Mouse (Mus musculus): Measurements from ENCODE around the gene Pde9a. TPM values are rescaled to one million over a fixed set of nuclear protein-coding genes. Genes with fewer than 3 reads are reported as not detected.

Gene Pde9a
- total RNA-seq, 2 experiments from 2014 or later: 2.4 to 2.8 TPM

DNA sequence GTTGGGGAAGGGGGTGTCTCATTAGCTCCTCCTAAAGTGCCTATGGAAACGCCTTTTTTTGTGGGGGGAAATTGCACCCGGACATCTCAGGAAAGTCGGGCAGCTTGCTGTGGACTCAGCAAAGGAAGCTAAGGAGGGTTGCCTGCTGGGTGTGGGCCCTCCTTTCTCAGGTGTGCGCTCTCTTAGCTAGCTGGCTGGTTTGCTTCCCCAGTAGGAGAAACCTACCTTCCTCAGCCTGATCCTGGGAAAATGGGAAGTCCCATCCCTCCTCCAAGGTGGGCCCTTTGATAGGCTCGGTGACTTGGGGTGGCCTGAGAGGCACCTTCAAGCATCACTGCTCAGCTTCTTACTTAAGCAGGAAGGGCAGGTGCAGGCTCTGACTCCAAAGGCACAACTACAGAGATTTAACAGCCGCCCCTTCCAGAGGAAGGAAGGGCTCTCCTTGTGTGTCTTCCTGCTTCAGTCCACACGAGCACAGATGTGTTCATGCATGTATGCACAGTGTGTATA, 811 bp downstream of the Pde9a start:
- no peak for DNase-seq

DNA sequence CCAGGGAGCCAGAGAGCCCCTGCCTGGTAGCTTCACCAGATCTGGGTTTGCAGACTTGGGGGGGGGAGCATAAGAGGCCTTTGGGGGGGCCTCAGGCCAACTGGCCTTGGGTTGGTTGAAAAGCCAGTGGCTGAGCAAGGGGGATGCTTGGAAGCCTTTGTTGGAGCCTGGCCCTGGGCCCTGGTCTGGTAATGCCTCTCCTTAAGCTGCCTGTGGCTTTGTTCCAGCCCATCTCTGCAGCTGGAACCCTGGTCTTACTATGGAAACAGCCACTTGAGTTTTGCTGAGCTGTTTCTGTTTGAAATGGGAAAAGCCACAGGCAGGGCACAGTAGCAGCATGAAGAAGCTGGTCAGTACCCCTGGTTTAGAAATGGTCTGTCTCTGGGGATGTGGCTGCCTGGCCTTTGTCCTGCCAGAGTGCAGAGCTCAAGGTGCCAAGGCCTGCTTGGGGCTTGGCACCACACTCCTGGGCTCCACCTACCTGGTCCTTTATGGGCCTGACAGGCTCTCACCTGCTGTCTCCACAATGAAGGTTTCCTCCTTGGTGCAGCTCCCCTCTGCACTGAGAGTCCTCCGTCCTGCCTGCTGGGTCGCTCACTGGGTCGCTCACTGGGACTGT, 3.5 kb downstream of the Pde9a start:
- no peak for DNase-seq

GRCm38 (mm10) chr17:31391462-31391861, 5.5 kb downstream of the Pde9a start:
- no peak for DNase-seq

- DNase-seq: no peak
These were observed 6.0 kb downstream of the Pde9a start for GRCm38 (mm10) chr17:31392041-31392440.

- DNase-seq: no peak
These were observed 7.8 kb downstream of the Pde9a start for GRCm38 (mm10) chr17:31393811-31394210.

DNA sequence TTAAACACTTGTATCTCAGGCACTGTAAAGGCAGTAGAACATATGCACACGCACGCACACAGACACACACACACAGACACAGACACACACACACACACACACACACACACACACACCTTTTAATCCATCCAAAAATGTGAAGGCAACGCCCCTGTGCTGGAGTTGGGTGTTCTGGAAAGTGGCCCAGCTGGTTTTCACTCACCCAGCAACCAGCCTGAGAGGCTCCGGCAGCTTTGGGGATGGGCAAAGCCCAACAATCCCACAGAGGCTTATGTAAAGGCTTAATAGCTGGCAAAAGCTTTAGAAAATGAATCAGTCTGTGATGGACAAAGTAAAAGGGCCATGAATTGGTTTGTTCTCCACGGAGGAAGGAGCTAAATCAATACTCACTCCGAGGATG, 14.3 kb downstream of the Pde9a start:
- no peak for DNase-seq

- DNase-seq: no peak
These were observed 15.2 kb downstream of the Pde9a start for GRCm38 (mm10) chr17:31401160-31401559.

DNA sequence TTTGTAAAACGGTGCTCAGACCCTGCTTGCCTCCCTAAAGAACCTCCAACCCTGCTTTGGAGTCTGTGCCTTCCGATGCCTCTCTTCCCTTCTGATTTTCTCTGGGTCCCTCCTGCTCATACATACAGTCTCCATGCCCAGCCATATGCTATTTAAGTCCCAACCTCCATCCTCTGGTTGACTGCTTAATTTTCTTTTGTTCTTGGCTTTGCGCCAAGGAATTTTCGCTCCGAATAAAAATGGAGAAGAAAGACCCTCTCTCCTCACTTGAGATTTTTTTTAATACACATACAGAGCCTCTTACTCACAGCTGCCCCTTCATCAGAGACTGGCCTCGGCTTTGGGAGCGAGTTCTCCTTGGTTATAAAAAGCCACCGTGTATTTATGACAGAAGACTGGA, 16.7 kb downstream of the Pde9a start:
- no peak for DNase-seq

- DNase-seq: no peak
These were observed 19.8 kb downstream of the Pde9a start for GRCm38 (mm10) chr17:31405694-31406227.

DNA sequence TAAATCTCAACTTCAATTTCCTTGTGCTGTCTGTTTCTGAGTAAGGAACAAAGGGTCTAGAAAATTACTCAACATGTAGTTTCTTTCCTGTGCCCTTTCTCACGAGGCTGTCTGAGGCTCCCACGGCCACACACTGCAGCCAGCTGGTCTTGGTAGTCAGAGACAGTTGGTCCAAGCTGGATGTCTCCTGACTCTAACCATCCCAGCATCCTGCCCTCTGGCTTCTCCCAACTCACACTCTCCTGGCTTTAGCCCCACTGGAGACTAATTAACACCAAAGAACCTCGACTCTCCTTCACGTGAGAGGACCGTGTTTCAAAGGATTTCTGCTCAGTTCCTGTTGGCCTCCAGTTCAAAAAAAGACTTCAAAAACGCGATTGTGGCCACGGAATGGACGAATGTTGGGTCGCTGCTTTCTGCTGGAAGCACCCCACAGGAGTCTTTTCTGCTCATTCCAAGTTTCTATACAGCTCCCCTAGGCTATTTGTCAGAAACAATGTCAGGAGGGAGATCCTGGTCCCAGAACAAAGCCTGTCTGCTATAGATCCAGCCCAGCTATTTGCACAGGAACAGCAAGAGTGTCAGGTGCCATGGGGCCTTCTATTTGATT, 23.8 kb downstream of the Pde9a start:
- no peak for DNase-seq

DNA sequence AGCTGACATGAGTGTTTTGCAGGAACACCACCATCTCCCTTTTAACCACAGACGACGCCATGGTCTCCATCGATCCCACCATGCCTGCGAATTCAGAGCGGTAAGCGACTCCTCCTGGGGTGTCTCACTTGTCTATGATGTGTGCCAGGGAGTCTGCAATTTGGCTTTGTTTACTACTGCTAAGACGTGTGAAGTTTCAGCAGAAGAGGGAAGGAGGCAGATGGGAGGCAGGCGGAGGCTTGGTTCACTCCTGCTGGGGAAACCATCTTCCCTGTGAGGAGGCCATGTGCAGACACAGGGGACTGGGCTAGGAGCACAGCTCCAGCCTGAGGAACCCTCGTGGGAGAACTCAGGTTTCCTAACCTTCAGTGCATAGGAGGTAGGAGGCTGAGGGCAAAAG, 29.2 kb downstream of the Pde9a start:
- DNase-seq: no peak

GRCm38 (mm10) chr17:31418804-31419597, 33.0 kb downstream of the Pde9a start:
- no peak for DNase-seq

DNA sequence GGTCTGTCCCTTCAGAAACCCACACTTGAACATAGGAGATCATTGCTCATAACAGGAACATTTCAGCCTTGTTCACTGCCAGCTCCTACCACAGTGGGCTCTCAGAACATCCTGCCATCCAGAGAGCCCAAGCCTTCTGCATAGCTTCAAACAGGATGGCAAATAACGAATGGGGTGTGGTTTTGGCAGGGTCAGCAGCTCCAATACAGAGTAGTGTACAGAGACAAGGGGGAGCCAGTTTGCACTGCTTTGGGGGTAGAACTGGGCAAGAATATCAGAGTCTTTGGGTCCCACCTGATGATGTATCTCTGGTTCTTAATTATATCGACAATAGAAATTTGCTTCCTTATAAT, 33.6 kb downstream of the Pde9a start:
- no peak for DNase-seq

GRCm38 (mm10) chr17:31419995-31420394, 34.0 kb downstream of the Pde9a start:
- no peak for DNase-seq

- DNase-seq: no peak
These were observed 34.6 kb downstream of the Pde9a start for GRCm38 (mm10) chr17:31420658-31421057.

DNA sequence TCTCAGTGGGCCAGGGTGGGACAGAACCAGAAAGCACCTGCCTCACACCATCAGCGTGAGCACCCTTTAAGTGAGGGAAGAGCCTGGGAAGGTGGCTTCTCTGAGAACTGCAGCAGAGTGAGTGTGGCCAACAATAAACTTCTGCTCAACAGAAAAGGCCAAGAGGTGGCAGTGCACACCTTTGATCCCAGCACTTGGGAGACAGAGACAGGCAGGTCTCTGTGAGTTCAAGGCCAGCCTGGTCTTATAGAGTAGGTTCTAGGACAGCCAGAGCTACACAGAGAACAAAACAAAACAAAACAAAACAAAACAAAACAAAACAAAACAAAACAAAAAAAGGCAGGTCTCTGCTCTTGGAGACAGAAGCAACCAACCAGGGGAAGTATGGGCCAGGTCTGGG, 36.4 kb downstream of the Pde9a start:
- no peak for DNase-seq

- DNase-seq: no peak
These were observed 37.0 kb downstream of the Pde9a start for GRCm38 (mm10) chr17:31423020-31423419.

DNA sequence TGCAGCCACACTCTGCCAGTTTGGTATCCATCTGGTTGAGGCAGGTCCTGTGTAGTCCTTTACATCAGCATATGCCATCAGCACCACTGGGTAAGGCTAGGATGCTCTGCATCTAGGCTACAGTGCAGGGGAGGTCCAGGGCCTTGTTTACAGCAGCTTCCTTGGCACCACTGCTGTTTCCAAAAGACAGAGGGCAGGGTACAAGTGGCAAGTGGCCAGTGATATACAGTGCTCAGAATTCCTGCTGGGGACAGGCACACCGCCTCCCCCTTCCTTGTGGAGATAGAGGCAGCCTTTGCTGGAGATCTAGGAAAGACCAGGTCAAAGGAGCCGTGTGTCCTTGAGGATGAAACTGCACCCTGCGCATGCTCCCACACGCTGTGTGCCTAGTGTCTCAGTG, 38.3 kb downstream of the Pde9a start:
- DNase-seq: no peak

DNA sequence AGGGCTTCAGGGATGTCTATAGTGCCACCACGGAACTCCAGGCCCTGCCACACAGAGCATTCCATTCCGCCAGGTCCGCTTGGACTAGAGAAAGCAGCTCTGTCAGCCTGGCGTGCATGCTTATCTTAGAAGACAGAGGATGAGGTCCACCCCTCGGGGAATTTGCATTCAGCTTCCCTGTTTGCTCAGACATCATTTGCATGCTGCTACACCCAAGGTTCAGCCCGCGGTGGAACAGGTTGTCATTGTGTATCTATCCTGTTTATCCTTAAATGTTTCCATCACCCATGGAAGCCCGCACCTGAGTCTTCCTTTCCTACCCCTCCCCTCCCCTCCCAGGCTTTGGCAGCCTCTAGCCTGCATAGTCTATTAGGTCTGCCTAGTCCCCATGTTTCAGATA, 38.8 kb downstream of the Pde9a start:
- no peak for DNase-seq

DNA sequence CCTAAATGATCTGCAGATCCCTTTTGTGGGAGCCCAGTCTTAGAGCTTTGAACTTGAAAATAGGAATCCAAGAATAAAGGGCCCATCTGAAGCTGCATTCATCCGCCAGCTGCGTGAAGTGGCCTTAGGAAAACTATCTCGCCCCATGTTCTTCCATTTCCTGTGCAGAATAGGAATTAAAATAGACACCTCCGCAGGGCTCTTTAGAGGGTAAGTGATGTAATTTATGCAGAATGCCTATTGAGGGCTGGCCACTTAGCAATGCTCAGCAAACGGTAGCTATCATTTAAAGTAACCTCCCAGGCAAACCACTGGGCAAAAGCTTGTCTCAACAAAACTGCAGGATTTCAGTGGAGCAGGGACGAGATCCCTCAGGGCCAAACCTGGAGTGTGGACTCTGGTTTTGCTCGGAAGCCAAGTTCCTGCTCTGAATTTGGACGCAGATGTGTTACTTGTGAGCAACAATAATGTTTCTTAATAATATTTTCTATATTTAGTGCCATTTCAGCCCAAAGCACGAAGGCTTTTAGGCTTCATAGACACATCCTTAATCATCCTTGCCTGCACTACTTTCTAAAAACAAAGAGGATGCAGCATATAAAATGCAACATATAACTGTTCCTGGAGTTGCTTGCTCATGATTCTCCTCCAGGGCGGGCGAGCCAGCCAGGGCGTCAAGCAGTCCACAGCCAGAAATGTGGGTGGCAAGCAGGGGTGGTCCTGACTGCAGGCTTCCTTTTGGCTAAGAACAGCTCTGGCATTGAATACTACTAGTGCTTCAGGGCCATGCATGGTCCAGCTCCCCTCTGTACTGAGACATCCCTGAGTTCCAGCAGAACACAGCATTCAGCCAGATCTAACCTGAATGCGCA, 40.1 kb downstream of the Pde9a start:
- DNase-seq: no peak

DNA sequence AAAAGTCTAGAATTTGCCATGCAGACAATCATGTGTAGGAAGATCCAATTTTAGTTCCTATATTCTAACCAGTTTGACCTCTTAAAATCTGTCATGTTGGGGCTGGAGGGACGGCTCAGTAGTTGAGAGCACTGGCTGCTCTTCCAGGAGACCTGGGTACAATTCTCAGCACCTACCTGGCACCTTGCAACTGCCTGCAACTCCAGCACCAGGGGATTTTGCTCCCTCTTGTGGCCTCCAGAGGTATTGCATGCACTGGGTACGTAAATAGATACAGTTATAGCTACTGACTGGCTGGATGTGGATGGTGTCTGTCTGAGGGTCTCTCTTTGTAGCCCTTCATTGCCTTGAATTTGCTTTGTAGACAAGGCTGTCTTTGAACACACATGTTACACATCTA, 43.4 kb downstream of the Pde9a start:
- no peak for DNase-seq

- no peak for DNase-seq
These were observed 46.9 kb downstream of the Pde9a start for GRCm38 (mm10) chr17:31432878-31433281.

All from gastrocnemius, postnatal 25 days (tissue).